Mouse (Mus musculus): ENCODE results near the gene Chd9.

- TF ChIP-seq CTCF (IDR thresholded peaks at IDR 0.05; ENCODE audit: insufficient read depth, low read depth, low read length) (no peak), POLR2A (IDR thresholded peaks at IDR 0.05; ENCODE audit: insufficient read depth, low read depth, low read length) (no peak)
These were observed 43.4 kb downstream of the Chd9 start for GRCm38 (mm10) chr8:90871375-90872080.

Data from olfactory bulb, adult 2 months (tissue).